Mouse (Mus musculus): ENCODE results near the gene Mras.

The Mras gene

GRCm38 (mm10) chr9:99357921-99358692, 79.1 kb downstream of the Mras start, which contains the start of gene Esyt3:
Esyt3 (minus strand) TSS chr9:99358557.
- DNase-seq (ENCODE audit: low spot score): peak; percentile 69

GRCm38 (mm10) chr9:99357561-99357920, 79.6 kb downstream of the Mras start:
- no peak for DNase-seq (ENCODE audit: low spot score)

GRCm38 (mm10) chr9:99355971-99356370, 81.2 kb downstream of the Mras start:
- DNase-seq (ENCODE audit: low spot score): no peak

DNA sequence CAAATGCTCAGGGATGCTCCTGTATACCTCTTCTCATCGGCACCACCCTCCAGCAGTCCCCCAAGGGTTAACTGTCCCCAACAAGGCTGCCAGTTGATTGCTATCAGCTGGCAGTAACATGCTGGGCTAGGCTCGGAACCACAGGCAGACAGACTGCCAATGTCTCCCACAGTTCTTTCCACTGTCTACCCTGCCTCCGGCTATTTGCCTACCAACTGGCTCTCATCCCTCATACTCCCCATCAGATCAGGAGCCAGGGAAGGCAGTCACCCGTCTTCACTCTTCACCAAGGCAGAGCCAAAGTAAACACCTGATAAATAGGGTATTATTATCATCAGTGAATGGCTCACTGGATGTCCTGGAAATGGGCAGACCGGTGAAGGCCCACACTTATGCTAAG, 82.4 kb downstream of the Mras start:
- DNase-seq (ENCODE audit: low spot score): no peak

DNA sequence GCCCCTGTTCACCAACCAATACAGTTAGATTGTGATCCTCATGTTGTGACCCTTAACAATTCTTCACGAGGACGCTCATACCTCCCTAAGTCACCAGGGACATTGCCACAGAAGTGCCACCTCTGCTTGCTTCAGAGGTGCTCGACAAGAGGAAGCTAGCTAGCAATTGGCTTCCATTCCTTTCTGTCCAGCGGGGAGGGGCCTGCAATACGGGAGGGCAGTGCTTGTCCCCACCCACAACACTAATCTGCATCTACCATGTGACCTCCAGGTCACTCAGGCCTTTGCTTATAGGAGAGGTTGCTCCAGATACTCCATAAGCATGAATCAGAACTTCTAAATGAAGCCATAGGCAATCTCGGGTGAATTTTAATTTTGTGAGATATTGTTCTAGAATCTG, 83.8 kb downstream of the Mras start:
- DNase-seq (ENCODE audit: low spot score): no peak

DNA sequence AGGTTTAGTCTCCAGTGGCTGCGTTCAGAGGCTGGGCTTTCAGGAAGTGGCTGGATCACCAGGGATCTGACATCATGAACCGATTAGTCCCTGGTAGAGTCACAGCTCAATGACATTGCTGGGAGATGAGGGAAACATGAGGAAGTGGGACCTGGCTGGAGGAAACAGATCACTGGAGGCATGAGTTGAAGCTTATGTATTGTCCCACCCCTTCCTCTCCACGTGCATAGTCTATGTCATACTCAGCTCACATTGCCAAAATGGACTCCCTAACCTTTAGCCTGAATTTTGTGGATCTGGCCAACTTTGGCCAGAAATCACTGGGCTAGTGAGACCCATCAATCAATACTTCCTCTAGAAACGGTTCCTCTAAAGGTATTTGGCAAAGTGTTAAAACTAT, 84.2 kb downstream of the Mras start:
- DNase-seq (ENCODE audit: low spot score): no peak

- DNase-seq (ENCODE audit: low spot score): no peak
Measured at GRCm38 (mm10) chr9:99345351-99345792, 91.8 kb downstream of the Mras start.

- DNase-seq (ENCODE audit: low spot score): no peak
Measured at GRCm38 (mm10) chr9:99341600-99341999, 95.6 kb downstream of the Mras start.

DNA sequence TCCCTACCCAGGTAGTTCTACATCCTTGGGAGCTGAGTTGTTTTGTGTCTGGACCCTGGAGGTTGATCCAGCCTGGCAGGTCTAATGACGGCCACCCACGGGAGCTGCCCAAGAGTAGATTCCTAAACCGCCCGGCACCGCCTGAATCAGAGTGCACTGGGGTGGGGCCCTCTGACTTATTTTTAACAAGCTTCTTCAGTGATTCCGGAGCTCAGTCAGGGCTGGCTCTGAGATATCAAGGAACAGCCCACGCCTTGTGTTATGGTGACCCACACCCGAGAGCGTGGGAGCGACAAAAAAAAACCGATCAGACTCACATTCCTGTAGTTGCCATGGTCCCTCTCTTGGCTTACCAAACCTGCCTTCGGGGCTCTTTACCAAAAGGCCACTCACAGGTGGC, 97.1 kb downstream of the Mras start:
- no peak for DNase-seq (ENCODE audit: low spot score)

DNA sequence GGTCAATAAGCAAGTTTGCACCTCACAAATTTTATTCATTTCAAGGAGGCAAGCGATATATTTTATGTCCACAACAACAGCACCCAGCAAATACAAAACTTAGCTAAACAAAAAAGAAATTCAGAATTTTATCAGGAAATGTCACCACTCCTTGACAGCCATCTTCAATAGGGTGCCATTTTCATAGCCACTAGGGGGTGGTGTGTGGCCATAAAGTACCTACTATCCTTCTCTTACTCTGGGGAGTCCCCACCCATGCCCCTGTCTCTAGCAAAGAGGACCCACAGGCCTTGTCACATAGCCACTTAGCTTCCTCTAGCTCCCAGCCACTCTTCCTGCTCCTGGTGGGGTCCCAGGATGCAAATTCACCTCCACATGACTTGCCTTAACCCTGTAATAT, 98.0 kb downstream of the Mras start:
- DNase-seq (ENCODE audit: low spot score): no peak

- no peak for DNase-seq (ENCODE audit: low spot score)
Measured at GRCm38 (mm10) chr9:99338293-99338692, 98.9 kb downstream of the Mras start.

GRCm38 (mm10) chr9:99336538-99336937, 100.6 kb downstream of the Mras start:
- no peak for DNase-seq (ENCODE audit: low spot score)
